ENCODE assay signal across 19 mouse cellular contexts in the genomic region with DNA sequence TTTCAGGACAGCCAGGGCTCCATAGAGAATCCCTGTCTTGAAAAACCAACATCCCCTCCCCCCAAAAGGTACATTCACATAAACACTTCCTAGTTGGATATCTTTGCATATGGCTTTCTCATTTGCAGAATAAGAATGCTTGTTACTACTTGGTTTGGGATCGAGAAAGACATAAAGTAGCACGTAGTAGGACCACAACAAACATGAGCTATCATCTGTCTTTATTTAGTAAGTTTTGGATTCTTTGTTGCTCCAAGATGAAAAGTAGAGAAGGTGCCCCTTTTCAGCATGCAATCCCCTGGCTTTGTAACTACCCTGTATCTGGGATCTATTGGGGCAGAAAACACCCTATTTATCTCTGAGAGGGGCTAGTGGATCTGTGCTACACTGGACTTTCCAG. TPM values are rescaled to one million over a fixed set of nuclear protein-coding genes. Genes with fewer than 3 reads are reported as not detected.
A peak's percentile ranks its signal among the peaks of the same experiment; 100 is the strongest.
DNase-seq lines count a peak whose midpoint lies in the region; ATAC-seq and TF ChIP-seq lines count a peak whose summit lies in the region.
"Had no signal": no experiment of that assay in that cellular context is flagged by ENCODE, and none has a peak within 500 bp of the region (broad histone marks: within the 10 kb centered on the region; RNA-seq: fewer than 3 reads in every experiment).

No protein-coding gene starts in this region.

- WGBS in forebrain, postnatal 0 days: 92% methylated on average over 2 of the region's 2 CpGs
- 93% methylated on average over 2 of the region's 2 CpGs for WGBS in forebrain, embryonic 15.5 days
- WGBS in lung, embryonic 16.5 days: 90% methylated on average over 2 of the region's 2 CpGs
- WGBS in lung, adult 2 months: 88% methylated on average over 2 of the region's 2 CpGs

- H3K36me3 ChIP-seq in forebrain, postnatal 0 days (ENCODE audit: insufficient read depth): no peaks in the 10 kb centered on the region
- H3K36me3 ChIP-seq in forebrain, embryonic 15.5 days: no peaks in the 10 kb centered on the region
- no peaks in the 10 kb centered on the region for H3K36me3 ChIP-seq in lung, embryonic 16.5 days (ENCODE audit: control insufficient read depth, insufficient read depth, low read length)
- H3K36me3 ChIP-seq: embryonic facial prominence, embryonic 12.5 days; heart, embryonic 15.5 days; hindbrain, embryonic 10.5 days had no signal

- no peak overlapping the region for H3K4me2 ChIP-seq in forebrain, postnatal 0 days (ENCODE audit: low read depth)
- no peak overlapping the region for H3K4me2 ChIP-seq in forebrain, embryonic 15.5 days (replicated peaks)
- no peak overlapping the region for H3K4me2 ChIP-seq in lung, embryonic 16.5 days (ENCODE audit: low read depth, low read length)
- H3K4me2 ChIP-seq: embryonic facial prominence, embryonic 12.5 days; forebrain, embryonic 13.5 days; heart, embryonic 11.5 days; heart, embryonic 15.5 days; hindbrain, embryonic 14.5 days had no signal

- no peak overlapping the region for H3K9ac ChIP-seq in forebrain, postnatal 0 days
- H3K9ac ChIP-seq in forebrain, embryonic 15.5 days (replicated peaks): no peak overlapping the region
- H3K9ac ChIP-seq in lung, embryonic 16.5 days (ENCODE audit: low read length): no peak overlapping the region
- H3K9ac ChIP-seq: embryonic facial prominence, embryonic 12.5 days; forebrain, embryonic 13.5 days; heart, embryonic 15.5 days; hindbrain, embryonic 14.5 days had no signal

- no peaks in the 10 kb centered on the region for H3K4me1 ChIP-seq in forebrain, postnatal 0 days (ENCODE audit: insufficient read depth)
- H3K4me1 ChIP-seq in forebrain, embryonic 15.5 days: peaks cover 7% of the 10 kb centered on the region; the same call in 1 of the 2 replicates
- H3K4me1 ChIP-seq in lung, embryonic 16.5 days (replicated peaks; ENCODE audit: control insufficient read depth, insufficient read depth, low read length): 0 out of 2 replicates have a peak, but pooled peaks cover 4% of the 10 kb centered on the region
- H3K4me1 ChIP-seq in lung, adult 2 months (ENCODE audit: control insufficient read depth, insufficient read depth, low read length): peaks cover 12% of the 10 kb centered on the region; the same call in 1 of the 2 replicates
- peaks cover 76% of the 10 kb centered on the region for H3K4me1 ChIP-seq in bone marrow macrophage, adult 2 months (ENCODE audit: control insufficient read depth, insufficient read depth, low read length)
- H3K4me1 ChIP-seq: embryonic facial prominence, embryonic 12.5 days; forebrain, embryonic 13.5 days had no signal

- H3K9me3 ChIP-seq in forebrain, postnatal 0 days (ENCODE audit: low read length): no peaks in the 10 kb centered on the region
- no peaks in the 10 kb centered on the region for H3K9me3 ChIP-seq in forebrain, embryonic 15.5 days
- no peaks in the 10 kb centered on the region for H3K9me3 ChIP-seq in lung, embryonic 16.5 days (ENCODE audit: control insufficient read depth, low read length)
- H3K9me3 ChIP-seq: embryonic facial prominence, embryonic 12.5 days; forebrain, embryonic 13.5 days; heart, embryonic 15.5 days; hindbrain, embryonic 10.5 days had no signal

- no peak for TF ChIP-seq POLR2A in lung, adult 2 months (IDR thresholded peaks at IDR 0.05; ENCODE audit: borderline replicate concordance, extremely low read depth, low read depth, low read length)
- TF ChIP-seq POLR2A in bone marrow macrophage, adult 2 months (IDR thresholded peaks at IDR 0.05; ENCODE audit: borderline replicate concordance, low read depth, low read length): no peak

- TF ChIP-seq CTCF in forebrain, postnatal 0 days (IDR thresholded peaks at IDR 0.05; ENCODE audit: low read depth): no peak
- no peak for TF ChIP-seq CTCF in lung, adult 2 months (IDR thresholded peaks at IDR 0.05; ENCODE audit: insufficient read depth, low read length)
- no peak for TF ChIP-seq CTCF in bone marrow macrophage, adult 2 months (IDR thresholded peaks at IDR 0.05; ENCODE audit: low read depth, low read length)

- 0 out of 2 replicates have a peak overlapping the region, but pooled peaks have one; percentile 35 for H3K27ac ChIP-seq in forebrain, postnatal 0 days (ENCODE audit: low read depth, low read length)
- H3K27ac ChIP-seq in forebrain, embryonic 15.5 days (replicated peaks): no peak overlapping the region
- H3K27ac ChIP-seq in lung, embryonic 16.5 days (ENCODE audit: low read length): peak overlapping the region; percentile 27; the same call in 1 of the 2 replicates
- H3K27ac ChIP-seq in bone marrow macrophage, adult 2 months (ENCODE audit: insufficient read depth, low read depth, low read length): peak overlapping the region; percentile 53
- H3K27ac ChIP-seq: embryonic facial prominence, embryonic 12.5 days; forebrain, embryonic 13.5 days; hindbrain, embryonic 10.5 days; hindbrain, embryonic 14.5 days had no signal

- DNase-seq in forebrain, postnatal 0 days: no peak
- no peak for DNase-seq in lung, adult 2 months
- DNase-seq in urinary bladder, postnatal 10 days (ENCODE audit: low spot score): no peak
- DNase-seq in spleen, postnatal 14 days (ENCODE audit: low spot score in 2 of 2): no peak
- DNase-seq: adrenal gland, adult 8-10 months; adrenal gland, postnatal 36 days; cerebellum, adult 11 months; cerebellum, adult 8-10 months; cerebellum, postnatal 14 days; embryo, embryonic 11 days had no signal

- no peak overlapping the region for H3K4me3 ChIP-seq in forebrain, postnatal 0 days (ENCODE audit: low read depth, low read length)
- no peak overlapping the region for H3K4me3 ChIP-seq in forebrain, embryonic 15.5 days
- no peak overlapping the region for H3K4me3 ChIP-seq in lung, embryonic 16.5 days (ENCODE audit: low read length)
- H3K4me3 ChIP-seq in lung, adult 2 months (replicated peaks; ENCODE audit: extremely low read depth, low read depth, low read length): no peak overlapping the region
- no peak overlapping the region for H3K4me3 ChIP-seq in bone marrow macrophage, adult 2 months (ENCODE audit: insufficient read depth, low read length)
- H3K4me3 ChIP-seq: embryonic facial prominence, embryonic 12.5 days; forebrain, embryonic 13.5 days; heart, embryonic 15.5 days; hindbrain, embryonic 10.5 days had no signal

- ATAC-seq in forebrain, postnatal 0 days: no peak
- no peak for ATAC-seq in forebrain, embryonic 15.5 days (replicated peaks)
- ATAC-seq in lung, embryonic 16.5 days (ENCODE audit: low read depth): no peak
- ATAC-seq: forebrain, embryonic 13.5 days had no signal

- H3K27me3 ChIP-seq in forebrain, postnatal 0 days (ENCODE audit: insufficient read depth, low read length): no peaks in the 10 kb centered on the region
- no peaks in the 10 kb centered on the region for H3K27me3 ChIP-seq in forebrain, embryonic 15.5 days
- no peaks in the 10 kb centered on the region for H3K27me3 ChIP-seq in lung, embryonic 16.5 days (ENCODE audit: control insufficient read depth, insufficient read depth, low read depth, low read length)
- H3K27me3 ChIP-seq: embryonic facial prominence, embryonic 12.5 days; forebrain, embryonic 13.5 days; heart, embryonic 15.5 days had no signal

RNA-seq across cellular contexts. Expression of a gene that starts 25.2 kb away (rescaled TPM):
- 17.8 and 23.8 TPM in 2 replicates for total RNA-seq in forebrain, postnatal 0 days (2014; rRNA removed)
- 17.1 and 25.4 TPM in 2 replicates for polyA plus RNA-seq in forebrain, postnatal 0 days (2015; fragmentation: Nextera tagmentation; extraction: Ambion mirVana)
- 14.7 and 15.4 TPM in 2 replicates for polyA plus RNA-seq in forebrain, embryonic 15.5 days (2015; fragmentation: Nextera tagmentation; extraction: Ambion mirVana)
- 4.9 and 5.2 TPM in 2 replicates for polyA plus RNA-seq in lung, embryonic 16.5 days (2015; fragmentation: Nextera tagmentation; extraction: Ambion mirVana)
- 3.4 and 5.4 TPM in 2 replicates for polyA plus RNA-seq in lung, adult 2 months (2012; rRNA removed)
- polyA plus RNA-seq in bone marrow macrophage, adult 2 months (2012; ENCODE audit: insufficient read depth, insufficient read length, missing spikeins): 17.9 and 19.7 TPM in 2 replicates
